In the genomic region with DNA sequence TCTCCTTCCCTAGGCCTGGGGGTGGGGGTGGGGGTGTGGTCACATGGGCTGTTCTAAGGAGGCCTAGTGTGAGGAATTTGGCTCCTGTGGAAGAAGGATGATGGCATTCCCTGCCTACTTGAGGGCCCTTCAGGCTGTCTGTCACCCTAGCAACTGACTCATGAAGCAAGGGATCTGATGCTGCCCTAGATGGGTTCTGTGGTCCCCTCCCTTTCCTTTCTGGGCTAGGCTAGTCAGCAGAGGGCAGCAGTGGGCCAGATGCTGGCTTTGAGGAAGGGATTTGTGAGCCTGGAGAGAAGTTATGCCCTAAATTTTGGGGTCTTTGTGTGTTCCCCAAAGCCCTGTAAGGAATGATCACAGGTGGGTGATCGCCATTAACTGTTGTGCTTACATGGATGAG, we compare ENCODE assay signal across 9 mouse cellular contexts. TPM values are rescaled to one million over a fixed set of nuclear protein-coding genes. Genes with fewer than 3 reads are reported as not detected.
A peak's percentile ranks its signal among the peaks of the same experiment; 100 is the strongest.
DNase-seq lines count a peak whose midpoint lies in the region; ATAC-seq and TF ChIP-seq lines count a peak whose summit lies in the region.
"Had no signal": no experiment of that assay in that cellular context is flagged by ENCODE, and none has a peak within 500 bp of the region (broad histone marks: within the 10 kb centered on the region; RNA-seq: fewer than 3 reads in every experiment).

No protein-coding gene starts in this region.

- H3K4me3 ChIP-seq in heart, adult 2 months, result no peak overlapping the region
- H3K4me3 ChIP-seq in heart, embryonic 11.5 days (ENCODE audit: low read depth, low read length), result no peak overlapping the region
- H3K4me3 ChIP-seq in forebrain, embryonic 12.5 days (replicated peaks), result no peak overlapping the region

- no peak overlapping the region for H3K27ac ChIP-seq in heart, adult 2 months
- no peak overlapping the region for H3K27ac ChIP-seq in heart, embryonic 11.5 days (ENCODE audit: low read depth, low read length)
- no peak overlapping the region for H3K27ac ChIP-seq in forebrain, embryonic 12.5 days

- H3K27me3 ChIP-seq in heart, adult 2 months (ENCODE audit: control insufficient read depth, insufficient read depth, low read length), result no peaks in the 10 kb centered on the region; the same call in 1 of the 2 replicates
- peaks cover 10% of the 10 kb centered on the region for H3K27me3 ChIP-seq in heart, embryonic 11.5 days (ENCODE audit: control insufficient read depth, insufficient read depth, low read length)
- H3K27me3 ChIP-seq in forebrain, embryonic 12.5 days, result no peaks in the 10 kb centered on the region

- no peak overlapping the region for H3K9ac ChIP-seq in heart, adult 2 months (ENCODE audit: low read depth, low read length)
- no peak overlapping the region for H3K9ac ChIP-seq in heart, embryonic 11.5 days (ENCODE audit: low read depth, low read length)
- H3K9ac ChIP-seq in forebrain, embryonic 12.5 days, result no peak overlapping the region

- no peak for DNase-seq in heart, adult 2 months
- DNase-seq in 416B (ENCODE audit: low read depth), result peak; percentile 43
- peak; percentile 82 for DNase-seq in brain, embryonic 14.5 days (ENCODE audit: low read depth)
- peak; percentile 52 for DNase-seq in left cerebral cortex, adult 11 months (ENCODE audit: low spot score)
- peak; percentile 84 for DNase-seq in retina, postnatal 1 day

- no peaks in the 10 kb centered on the region for H3K79me2 ChIP-seq in heart, adult 2 months (replicated peaks; ENCODE audit: control insufficient read depth, insufficient read depth, low read length)

- no peak for ATAC-seq in heart, embryonic 11.5 days (replicated peaks; ENCODE audit: insufficient number of reproducible peaks, low FRiP score, low TSS enrichment)
- ATAC-seq in forebrain, embryonic 12.5 days (ENCODE audit: low FRiP score), result peak; percentile 73
- ATAC-seq in granulocyte monocyte progenitor cell, adult 5-6 weeks (replicated peaks; ENCODE audit: poor library complexity, severe bottlenecking), result no peak

- no peak overlapping the region for H3K4me2 ChIP-seq in heart, embryonic 11.5 days
- H3K4me2 ChIP-seq in forebrain, embryonic 12.5 days, result no peak overlapping the region

- no peaks in the 10 kb centered on the region for H3K36me3 ChIP-seq in heart, adult 2 months (ENCODE audit: control insufficient read depth, insufficient read depth, low read length)
- H3K36me3 ChIP-seq in heart, embryonic 11.5 days (ENCODE audit: control insufficient read depth, insufficient read depth, low read length), result no peaks in the 10 kb centered on the region
- no peaks in the 10 kb centered on the region for H3K36me3 ChIP-seq in forebrain, embryonic 12.5 days (replicated peaks)

- no peaks in the 10 kb centered on the region for H3K9me3 ChIP-seq in heart, embryonic 11.5 days (replicated peaks; ENCODE audit: control insufficient read depth, low read length)
- H3K9me3 ChIP-seq in forebrain, embryonic 12.5 days, result no peaks in the 10 kb centered on the region

- intact Hi-C loops in heart, adult 2 months (cut with DNase I), result no loop called here

- TF ChIP-seq POLR2A in heart, adult 2 months (IDR thresholded peaks at IDR 0.05; ENCODE audit: insufficient read depth, low read depth, low read length), result no peak
- no peak for TF ChIP-seq POLR2A in brain, embryonic 14.5 days (IDR thresholded peaks at IDR 0.05; ENCODE audit: borderline replicate concordance, extremely low read depth, insufficient read depth, insufficient read length, poor library complexity, severe bottlenecking)

- 54% methylated on average over 1 of the region's 1 CpGs for WGBS in heart, adult 2 months
- 44% methylated on average over 1 of the region's 1 CpGs for WGBS in heart, embryonic 11.5 days (ENCODE audit: insufficient replicate concordance)
- WGBS in forebrain, embryonic 12.5 days, result 42% methylated on average over 1 of the region's 1 CpGs

- peak; percentile 66 for TF ChIP-seq CTCF in heart, adult 2 months (IDR thresholded peaks at IDR 0.05)
- TF ChIP-seq CTCF in brain, embryonic 14.5 days (IDR thresholded peaks at IDR 0.05; ENCODE audit: borderline replicate concordance, extremely low read depth, insufficient read depth, insufficient read length), result peak; percentile 79

- no peak for TF ChIP-seq EP300 in heart, adult 2 months (IDR thresholded peaks at IDR 0.05; ENCODE audit: insufficient read depth, low read depth, low read length)

- no peaks in the 10 kb centered on the region for H3K4me1 ChIP-seq in heart, adult 2 months (ENCODE audit: control insufficient read depth, insufficient read depth, low read length)
- no peaks in the 10 kb centered on the region for H3K4me1 ChIP-seq in heart, embryonic 11.5 days (ENCODE audit: control insufficient read depth, insufficient read depth, low read length)
- 0 out of 2 replicates have a peak, but pooled peaks cover 4% of the 10 kb centered on the region for H3K4me1 ChIP-seq in forebrain, embryonic 12.5 days

RNA-seq across cellular contexts. Expression of a gene that starts 29.3 kb away (rescaled TPM):
- not detected for total RNA-seq in heart, adult 2 months (2021)
- not detected in 2 replicates for polyA plus RNA-seq in heart, adult 2 months (2012; rRNA removed)
- not detected in 2 replicates for polyA plus RNA-seq in heart, embryonic 11.5 days (2014; fragmentation: Nextera tagmentation; extraction: Ambion mirVana)
- 8.5 and 10.6 TPM in 2 replicates for polyA plus RNA-seq in brain, embryonic 14.5 days (2012; rRNA removed)
- 1.3 and 3.2 TPM in 2 replicates for polyA plus RNA-seq in forebrain, embryonic 12.5 days (2016; fragmentation: Nextera tagmentation; extraction: Ambion mirVana)
- total RNA-seq in granulocyte monocyte progenitor cell, adult 5-6 weeks (2014; fragmentation: Nextera tagmentation), result not detected in 2 replicates
- not detected in 2 replicates for total RNA-seq in granulocyte monocyte progenitor cell, adult 5-6 weeks (2017)
- polyA plus RNA-seq: heart, embryonic 14.5 days had no signal

Comparison
In these comparisons a context has a peak if more than half of its experiments do, and no peak if none do; other contexts are left out.
1. DNase-seq: peak in 416B (single experiment), brain, embryonic 14.5 days (single experiment), left cerebral cortex, adult 11 months (single experiment) and retina, postnatal 1 day (single experiment); none in heart, adult 2 months (0 of 2).